Mouse (Mus musculus): ENCODE results near the gene Calm2.

DNA sequence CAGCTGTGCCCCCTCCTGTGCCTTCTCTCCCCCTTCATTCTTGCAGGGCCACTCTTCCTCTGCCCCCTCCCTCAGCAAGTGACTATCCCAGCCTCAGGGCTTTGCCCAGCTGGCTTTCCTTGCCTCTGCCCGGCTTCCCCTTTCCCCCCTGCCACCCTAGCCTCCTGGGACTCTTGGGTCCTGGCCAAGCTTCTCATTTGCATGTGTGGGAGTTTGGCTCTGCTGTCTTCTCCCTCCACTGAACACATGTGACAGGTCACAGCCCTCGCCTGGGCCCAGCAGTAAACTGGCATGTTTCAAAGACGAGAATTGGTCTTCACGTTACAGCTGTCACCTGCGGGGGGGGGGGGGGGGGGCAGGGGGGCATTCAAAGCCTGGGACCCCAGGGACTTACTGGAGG, 59.7 kb downstream of the Calm2 start:
- TF ChIP-seq GATA1 (IDR thresholded peaks at IDR 0.05; ENCODE audit: low read length) (no peak), TAL1 (IDR thresholded peaks at IDR 0.05; ENCODE audit: low read length) (no peak)
